15 mouse cellular contexts compared by ENCODE assay signal in the genomic region with DNA sequence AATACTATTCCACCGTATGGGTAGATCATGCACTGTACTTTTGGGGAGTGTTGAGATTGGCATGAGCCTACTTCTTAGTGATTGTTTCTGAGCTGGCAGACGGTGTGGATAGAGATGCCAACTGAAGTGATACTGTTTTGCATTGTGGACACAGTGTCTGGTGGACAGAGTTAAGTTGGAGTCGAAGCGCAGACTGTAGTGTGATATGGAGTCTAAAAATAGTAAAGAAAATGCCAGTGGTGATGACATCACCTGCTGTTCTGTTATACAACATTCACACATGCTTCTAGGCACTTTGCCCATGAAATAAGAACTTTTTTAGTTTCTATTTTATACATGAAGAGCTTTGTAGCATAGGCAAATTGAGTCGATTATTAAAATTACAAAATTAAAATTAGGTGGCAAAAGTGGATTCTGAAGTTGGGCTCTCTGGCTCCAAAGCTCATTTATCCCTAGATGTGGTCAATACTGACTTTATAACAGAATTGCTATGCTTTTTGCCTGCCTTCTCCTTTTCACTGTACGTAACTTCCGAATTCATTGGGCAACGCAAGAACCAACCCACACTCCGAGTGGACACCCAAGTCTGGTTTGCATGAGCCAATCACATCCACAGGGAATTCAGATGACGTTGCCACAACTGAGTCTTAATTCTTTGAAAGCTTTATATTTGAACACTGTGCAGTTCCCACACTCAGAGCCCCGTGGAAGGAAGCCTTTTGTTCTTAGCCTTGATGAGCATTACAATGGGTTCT. TPM values are rescaled to one million over a fixed set of nuclear protein-coding genes. Genes with fewer than 3 reads are reported as not detected.
DNase-seq lines count a peak whose midpoint lies in the region; ATAC-seq and TF ChIP-seq lines count a peak whose summit lies in the region.
"Had no signal": no experiment of that assay in that cellular context is flagged by ENCODE, and none has a peak within 500 bp of the region (broad histone marks: within the 10 kb centered on the region; RNA-seq: fewer than 3 reads in every experiment).

No protein-coding gene starts in this region.

- H3K9me3 ChIP-seq in heart, embryonic 12.5 days (replicated peaks): no peaks in the 10 kb centered on the region
- H3K9me3 ChIP-seq: liver, embryonic 15.5 days had no signal

- ATAC-seq in heart, embryonic 12.5 days (ENCODE audit: insufficient number of reproducible peaks, low FRiP score): 0 out of 2 replicates have a peak, but pooled peaks have one; percentile 35

- intact Hi-C loops in gastrocnemius, adult 2 months (cut with DNase I): no loop called here
- intact Hi-C loops in left cerebral cortex, postnatal 36 days (cut with DNase I): no loop called here

- TF ChIP-seq CTCF in gastrocnemius, adult 2 months (IDR thresholded peaks at IDR 0.05): no peak

- no peak overlapping the region for H3K9ac ChIP-seq in heart, embryonic 12.5 days
- H3K9ac ChIP-seq: liver, embryonic 15.5 days had no signal

- no peak for DNase-seq in gastrocnemius, adult 2 months
- no peak for DNase-seq in gastrocnemius, postnatal 4 days (ENCODE audit: low spot score in 2 of 2)
- DNase-seq in adipocyte (ENCODE audit: low spot score): peak; percentile 31
- peak; percentile 36 to 38 for DNase-seq in left cerebral cortex, postnatal 36 days (ENCODE audit: low spot score in 2 of 2)
- no peak for DNase-seq in kidney, adult 11 months
- DNase-seq in urinary bladder, postnatal 10 days (ENCODE audit: low spot score): no peak
- DNase-seq: adrenal gland, postnatal 36 days; cerebellum, adult 18-20 months; gastrocnemius, postnatal 36 days; kidney, postnatal 14 days; layer of hippocampus, postnatal 36 days; thymus, adult 18-20 months had no signal

- peaks cover 13% of the 10 kb centered on the region for H3K4me1 ChIP-seq in heart, embryonic 12.5 days (replicated peaks)

- peak overlapping the region; percentile 8; the same call in 1 of the 2 replicates for H3K4me3 ChIP-seq in gastrocnemius, adult 2 months
- H3K4me3 ChIP-seq in heart, embryonic 12.5 days: no peak overlapping the region
- H3K4me3 ChIP-seq: liver, embryonic 15.5 days had no signal

- H3K36me3 ChIP-seq in heart, embryonic 12.5 days: 0 out of 2 replicates have a peak, but pooled peaks cover 2% of the 10 kb centered on the region
- H3K36me3 ChIP-seq: liver, embryonic 15.5 days had no signal

- peak overlapping the region; percentile 76 for H3K27ac ChIP-seq in gastrocnemius, adult 2 months
- H3K27ac ChIP-seq in heart, embryonic 12.5 days (ENCODE audit: poor library complexity, severe bottlenecking): peak overlapping the region; percentile 78
- H3K27ac ChIP-seq: liver, embryonic 15.5 days had no signal

- WGBS in heart, embryonic 12.5 days: 58% methylated on average over 11 of the region's 11 CpGs

- no peaks in the 10 kb centered on the region for H3K27me3 ChIP-seq in heart, embryonic 12.5 days (replicated peaks)
- H3K27me3 ChIP-seq: CH12.LX; liver, embryonic 15.5 days had no signal

- 0 out of 2 replicates have a peak overlapping the region, but pooled peaks have one; percentile 24 for H3K4me2 ChIP-seq in heart, embryonic 12.5 days
- H3K4me2 ChIP-seq: liver, embryonic 15.5 days had no signal

RNA-seq across cellular contexts. Expression of gene 2010111I01Rik, which starts 6.0 kb away (rescaled TPM):
- total RNA-seq in gastrocnemius, adult 2 months (2021): 10 to 100 TPM; 56.8 to 61.4 TPM
- 100 to 1,000 TPM; 105 to 158 TPM for total RNA-seq in gastrocnemius, postnatal 4 days (2021)
- 53.5 and 53.8 TPM in 2 replicates for polyA plus RNA-seq in heart, embryonic 12.5 days (2016; fragmentation: Nextera tagmentation; extraction: Ambion mirVana)
- total RNA-seq in left cerebral cortex, postnatal 36 days (2021): 100 to 1,000 TPM in 1 of 2 experiments, 10 to 100 TPM in 1; 93.2 to 121 TPM

Comparison
In these comparisons a context has a peak if more than half of its experiments do, and no peak if none do; other contexts are left out.
1. DNase-seq: peak in adipocyte (single experiment) and left cerebral cortex, postnatal 36 days (2 of 2); none in gastrocnemius, adult 2 months (single experiment), gastrocnemius, postnatal 4 days (0 of 2), kidney, adult 11 months (single experiment) and urinary bladder, postnatal 10 days (single experiment).